Mouse (Mus musculus) cerebellum, adult 2 months (tissue): Measurements from ENCODE around the gene Acr.

Experiments
- CTCF ChIP-seq: fragments of 200-500 bp; IDR thresholded peaks from 2 replicates; pipeline ENCODE4 v1.5.1; 2011; ENCODE audit warnings: low read depth, mild to moderate bottlenecking, control low read depth, low read length, moderate library complexity, borderline replicate concordance; ENCODE audit not compliant: insufficient read depth
- POLR2A ChIP-seq: fragments of 200-500 bp; IDR thresholded peaks from 2 replicates; pipeline ENCODE4 v1.6.1; 2011; ENCODE audit warnings: low read length, control low read depth, borderline replicate concordance; ENCODE audit not compliant: insufficient read depth

GRCm38 (mm10) chr15:89556401-89557178 is 11.5 kb upstream of the Acr start:
- TF ChIP-seq CTCF (no peak; the same call in 1 of the 2 replicates), POLR2A (no peak)
